Mouse (Mus musculus) adrenal gland, postnatal 25 days (tissue): ENCODE results near the gene Ttll2. TPM values are rescaled to one million over a fixed set of nuclear protein-coding genes. Genes with fewer than 3 reads are reported as not detected.
"Not testable (repeated sequence)": the region's sequence is repeated elsewhere in the genome, so short reads cannot be mapped to it uniquely, and the experiment has no call there.

Experiments
- DNase-seq: peaks from one replicate; pipeline ENCODE4 v3.0.0; 2021; ENCODE audit warnings: mixed read lengths
- total RNA-seq: library from RNA; stranded (reverse); gene quantifications from 2 replicates; pipeline ENCODE4 v1.2.3, GENCODE M21; 2021

Ttll2 gene
- total RNA-seq, 1 experiment from 2014 or later = 0.36 TPM

GRCm38 (mm10) chr17:7360749-7361465 lies 8.4 kb upstream of the Ttll2 start:
- peak; percentile 21 for DNase-seq

GRCm38 (mm10) chr17:7359806-7360205 lies 7.3 kb upstream of the Ttll2 start:
- DNase-seq = not testable (repeated sequence)

GRCm38 (mm10) chr17:7348765-7349164 lies 3.7 kb downstream of the Ttll2 start:
- DNase-seq = not testable (repeated sequence)

- DNase-seq = not testable (repeated sequence)
Measured at GRCm38 (mm10) chr17:7337381-7337780, 15.1 kb downstream of the Ttll2 start.

- not testable (repeated sequence) for DNase-seq
Measured at GRCm38 (mm10) chr17:7332745-7333144, 19.8 kb downstream of the Ttll2 start.

- not testable (repeated sequence) for DNase-seq
Measured at GRCm38 (mm10) chr17:7326415-7326814, 26.1 kb downstream of the Ttll2 start.

GRCm38 (mm10) chr17:7324346-7324745 lies 28.1 kb downstream of the Ttll2 start, which contains the start of gene Tcp10a:
Tcp10a (plus strand) TSS chr17:7324646.
- DNase-seq = not testable (repeated sequence)

- DNase-seq = not testable (repeated sequence)
Measured at GRCm38 (mm10) chr17:7319789-7320188, 32.7 kb downstream of the Ttll2 start.

GRCm38 (mm10) chr17:7315693-7316382 lies 36.7 kb downstream of the Ttll2 start:
- DNase-seq = not testable (repeated sequence)

- not testable (repeated sequence) for DNase-seq
Measured at GRCm38 (mm10) chr17:7306278-7307196, 46.0 kb downstream of the Ttll2 start.

Other genes starting within 250 kb of the Ttll2 start
- gene Rps6ka2, start 182.6 kb downstream of the Ttll2 start, total RNA-seq = 11.4 and 15.3 TPM in 2 replicates
- 0.24 TPM in 1 of 2 replicates, not detected in the other for gene Tcp10a, start 28.1 kb downstream of the Ttll2 start, total RNA-seq
- gene Gm49630, start 19.3 kb upstream of the Ttll2 start, total RNA-seq = not detected in 2 replicates
- gene Unc93a2, start 32.8 kb upstream of the Ttll2 start, total RNA-seq = 2.2 and 5.1 TPM in 2 replicates